In genomic region chr9:75434172-75434793, GRCm38 (mm10) we compare ENCODE assay signal across 9 mouse cellular contexts. TPM values are rescaled to one million over a fixed set of nuclear protein-coding genes. Genes with fewer than 3 reads are reported as not detected.
DNase-seq lines count a peak whose midpoint lies in the region; ATAC-seq and TF ChIP-seq lines count a peak whose summit lies in the region.
"Had no signal": no experiment of that assay in that cellular context is flagged by ENCODE, and none has a peak within 500 bp of the region (broad histone marks: within the 10 kb centered on the region; RNA-seq: fewer than 3 reads in every experiment).

No protein-coding gene starts in this region.

- TF ChIP-seq CTCF in forebrain, postnatal 0 days (IDR thresholded peaks at IDR 0.05; ENCODE audit: low read depth), result peak; percentile 57
- peak; percentile 34 for TF ChIP-seq CTCF in liver, embryonic 14.5 days (IDR thresholded peaks at IDR 0.05; ENCODE audit: low read depth)

- no peaks in the 10 kb centered on the region for H3K36me3 ChIP-seq in neural tube, embryonic 13.5 days
- no peaks in the 10 kb centered on the region for H3K36me3 ChIP-seq in forebrain, postnatal 0 days (ENCODE audit: insufficient read depth)
- H3K36me3 ChIP-seq in liver, embryonic 14.5 days (replicated peaks; ENCODE audit: control insufficient read depth, insufficient read depth, low read depth), result no peaks in the 10 kb centered on the region
- H3K36me3 ChIP-seq: hindbrain, embryonic 15.5 days had no signal

- H3K4me1 ChIP-seq in neural tube, embryonic 13.5 days (replicated peaks), result peaks cover 6% of the 10 kb centered on the region; the same call in 1 of the 2 replicates
- no peaks in the 10 kb centered on the region for H3K4me1 ChIP-seq in forebrain, postnatal 0 days (ENCODE audit: insufficient read depth)
- H3K4me1 ChIP-seq in liver, embryonic 14.5 days (replicated peaks; ENCODE audit: control insufficient read depth in 2 of 2, insufficient read depth in 2 of 2, low read length in 1 of 2), result peaks cover 3 to 7% of the 10 kb centered on the region in 2 experiments; a peak in 1 of 4 replicates
- H3K4me1 ChIP-seq: hindbrain, embryonic 15.5 days had no signal

- H3K4me3 ChIP-seq in neural tube, embryonic 13.5 days, result no peak overlapping the region
- H3K4me3 ChIP-seq in forebrain, postnatal 0 days (ENCODE audit: low read depth, low read length), result no peak overlapping the region
- no peak overlapping the region for H3K4me3 ChIP-seq in liver, embryonic 14.5 days (ENCODE audit: insufficient read depth in 1 of 2, low read depth in 2 of 2, low read length in 2 of 2)
- H3K4me3 ChIP-seq: hindbrain, embryonic 15.5 days had no signal

- DNase-seq in neural tube, embryonic 10.5 days (ENCODE audit: extremely low spot score, low spot score), result no peak
- DNase-seq in adrenal gland, postnatal 10 days, result peak; percentile 66
- peak; percentile 62 for DNase-seq in forebrain, postnatal 0 days
- peak; percentile 36 for DNase-seq in kidney, adult 11 months
- DNase-seq in liver, embryonic 14.5 days (ENCODE audit: low read depth in 3 of 3, low spot score in 3 of 3), result peak in 2 of 3 experiments; percentile 32 to 43
- DNase-seq in retina, embryonic 14.5 days (ENCODE audit: low spot score), result peak; percentile 75
- DNase-seq in right cerebral cortex, postnatal 4 days, result no peak

- H3K27ac ChIP-seq in neural tube, embryonic 13.5 days (replicated peaks), result no peak overlapping the region
- no peak overlapping the region for H3K27ac ChIP-seq in forebrain, postnatal 0 days (ENCODE audit: low read depth, low read length)
- no peak overlapping the region for H3K27ac ChIP-seq in liver, embryonic 14.5 days
- H3K27ac ChIP-seq: hindbrain, embryonic 15.5 days had no signal

- H3K4me2 ChIP-seq in neural tube, embryonic 13.5 days, result no peak overlapping the region
- no peak overlapping the region for H3K4me2 ChIP-seq in forebrain, postnatal 0 days (ENCODE audit: low read depth)
- H3K4me2 ChIP-seq in liver, embryonic 14.5 days (ENCODE audit: low read depth), result no peak overlapping the region
- H3K4me2 ChIP-seq: hindbrain, embryonic 15.5 days had no signal

- H3K9me3 ChIP-seq in neural tube, embryonic 13.5 days, result no peaks in the 10 kb centered on the region
- no peaks in the 10 kb centered on the region for H3K9me3 ChIP-seq in forebrain, postnatal 0 days (ENCODE audit: low read length)
- H3K9me3 ChIP-seq in liver, embryonic 14.5 days (ENCODE audit: control insufficient read depth, low read length), result no peaks in the 10 kb centered on the region
- H3K9me3 ChIP-seq: hindbrain, embryonic 15.5 days had no signal

- ATAC-seq in neural tube, embryonic 13.5 days (ENCODE audit: low read depth), result 0 out of 2 replicates have a peak, but pooled peaks have one; percentile 49
- peak; percentile 55 for ATAC-seq in forebrain, postnatal 0 days
- ATAC-seq in liver, embryonic 14.5 days (ENCODE audit: insufficient read depth), result no peak

- no peak for TF ChIP-seq EP300 in liver, embryonic 14.5 days (IDR thresholded peaks at IDR 0.05; ENCODE audit: low read depth)

- H3K9ac ChIP-seq in neural tube, embryonic 13.5 days, result no peak overlapping the region
- H3K9ac ChIP-seq in forebrain, postnatal 0 days, result no peak overlapping the region
- H3K9ac ChIP-seq in liver, embryonic 14.5 days (replicated peaks), result no peak overlapping the region
- H3K9ac ChIP-seq: hindbrain, embryonic 15.5 days had no signal

- 26% methylated on average over 7 of the region's 7 CpGs for WGBS in neural tube, embryonic 13.5 days
- 42% methylated on average over 7 of the region's 7 CpGs for WGBS in forebrain, postnatal 0 days
- 15% methylated on average over 7 of the region's 7 CpGs for WGBS in liver, embryonic 14.5 days (ENCODE audit: insufficient replicate concordance)

- no peaks in the 10 kb centered on the region for H3K27me3 ChIP-seq in neural tube, embryonic 13.5 days
- H3K27me3 ChIP-seq in forebrain, postnatal 0 days (ENCODE audit: insufficient read depth, low read length), result no peaks in the 10 kb centered on the region
- no peaks in the 10 kb centered on the region for H3K27me3 ChIP-seq in liver, embryonic 14.5 days (ENCODE audit: control insufficient read depth, insufficient read depth, low read length)
- H3K27me3 ChIP-seq: hindbrain, embryonic 15.5 days had no signal

RNA-seq across cellular contexts. Expression of gene Leo1, which starts 7.0 kb away (rescaled TPM):
- 41.4 and 44.5 TPM in 2 replicates for polyA plus RNA-seq in neural tube, embryonic 13.5 days (2015; fragmentation: Nextera tagmentation; extraction: Ambion mirVana)
- total RNA-seq in adrenal gland, postnatal 10 days (2021), result 10 to 100 TPM; 26.1 to 27.1 TPM
- total RNA-seq in forebrain, postnatal 0 days (2014; rRNA removed), result 33.4 and 37.3 TPM in 2 replicates
- 31.4 and 39.8 TPM in 2 replicates for polyA plus RNA-seq in forebrain, postnatal 0 days (2015; fragmentation: Nextera tagmentation; extraction: Ambion mirVana)
- polyA plus RNA-seq in liver, embryonic 14.5 days (2012; rRNA removed), result 4.5 and 8.2 TPM in 2 replicates
- 10.8 and 14.1 TPM in 2 replicates for polyA plus RNA-seq in liver, embryonic 14.5 days (2014; fragmentation: Nextera tagmentation; extraction: Ambion mirVana)

RNA-seq across cellular contexts. Expression of gene Mapk6, which starts 24.5 kb away (rescaled TPM):
- 168 and 170 TPM in 2 replicates for polyA plus RNA-seq in neural tube, embryonic 13.5 days (2015; fragmentation: Nextera tagmentation; extraction: Ambion mirVana)
- 10 to 100 TPM; 34.6 to 35.1 TPM for total RNA-seq in adrenal gland, postnatal 10 days (2021)
- total RNA-seq in forebrain, postnatal 0 days (2014; rRNA removed), result 121 and 157 TPM in 2 replicates
- 69.5 and 94.2 TPM in 2 replicates for polyA plus RNA-seq in forebrain, postnatal 0 days (2015; fragmentation: Nextera tagmentation; extraction: Ambion mirVana)
- polyA plus RNA-seq in liver, embryonic 14.5 days (2012; rRNA removed), result 7.7 and 9.3 TPM in 2 replicates
- 17.1 and 20.2 TPM in 2 replicates for polyA plus RNA-seq in liver, embryonic 14.5 days (2014; fragmentation: Nextera tagmentation; extraction: Ambion mirVana)

Comparison
In these comparisons a context has a peak if more than half of its experiments do, and no peak if none do; other contexts are left out.
1. DNase-seq: peak in adrenal gland, postnatal 10 days (single experiment), forebrain, postnatal 0 days (single experiment), kidney, adult 11 months (single experiment), liver, embryonic 14.5 days (2 of 3) and retina, embryonic 14.5 days (single experiment); none in neural tube, embryonic 10.5 days (single experiment) and right cerebral cortex, postnatal 4 days (single experiment).